Mouse (Mus musculus): ENCODE measurements around the gene Sobp.

The Sobp gene

DNA sequence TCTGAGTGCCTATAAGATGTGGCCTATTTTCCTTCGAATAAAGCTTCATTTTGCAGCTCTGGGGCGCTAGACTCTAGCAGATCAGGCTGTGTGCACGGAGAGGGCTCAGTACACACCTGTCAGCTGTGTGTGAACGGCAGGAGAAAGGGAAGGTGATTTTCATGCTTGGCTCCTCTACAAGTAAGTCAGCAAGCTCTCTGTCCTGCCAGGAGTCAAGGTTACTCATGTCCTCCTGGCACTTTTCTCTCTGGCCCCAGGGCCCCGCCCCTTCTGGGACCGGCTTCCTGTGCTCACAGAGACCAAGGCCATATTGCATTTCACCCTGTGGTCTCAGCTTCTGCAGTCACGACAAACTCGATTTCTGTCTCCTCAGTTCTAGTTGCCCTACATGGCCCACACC lies 138.8 kb downstream of the Sobp start:
- DNase-seq (ENCODE audit: low spot score in 2 of 2), result no peak

DNA sequence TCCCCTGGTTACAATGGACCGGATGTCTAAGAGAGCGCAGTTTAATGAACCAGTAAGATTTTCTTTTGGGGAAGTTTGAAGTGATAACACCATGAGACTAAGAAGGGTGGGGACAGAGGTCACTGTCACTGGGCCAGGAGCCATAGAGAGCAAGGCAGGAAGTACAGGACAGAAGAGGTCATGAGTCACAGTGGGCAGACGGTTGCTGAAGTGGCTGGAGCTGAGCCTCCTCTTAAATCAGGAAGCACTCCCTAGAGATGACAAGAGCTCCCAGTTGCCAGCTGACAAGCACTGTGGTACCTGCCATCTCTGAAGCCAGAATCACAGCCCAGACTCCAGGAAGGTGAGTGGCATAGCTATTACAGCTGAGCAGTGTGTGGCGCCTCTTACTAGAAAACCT lies 139.5 kb downstream of the Sobp start:
- no peak for DNase-seq (ENCODE audit: low spot score in 2 of 2)

DNA sequence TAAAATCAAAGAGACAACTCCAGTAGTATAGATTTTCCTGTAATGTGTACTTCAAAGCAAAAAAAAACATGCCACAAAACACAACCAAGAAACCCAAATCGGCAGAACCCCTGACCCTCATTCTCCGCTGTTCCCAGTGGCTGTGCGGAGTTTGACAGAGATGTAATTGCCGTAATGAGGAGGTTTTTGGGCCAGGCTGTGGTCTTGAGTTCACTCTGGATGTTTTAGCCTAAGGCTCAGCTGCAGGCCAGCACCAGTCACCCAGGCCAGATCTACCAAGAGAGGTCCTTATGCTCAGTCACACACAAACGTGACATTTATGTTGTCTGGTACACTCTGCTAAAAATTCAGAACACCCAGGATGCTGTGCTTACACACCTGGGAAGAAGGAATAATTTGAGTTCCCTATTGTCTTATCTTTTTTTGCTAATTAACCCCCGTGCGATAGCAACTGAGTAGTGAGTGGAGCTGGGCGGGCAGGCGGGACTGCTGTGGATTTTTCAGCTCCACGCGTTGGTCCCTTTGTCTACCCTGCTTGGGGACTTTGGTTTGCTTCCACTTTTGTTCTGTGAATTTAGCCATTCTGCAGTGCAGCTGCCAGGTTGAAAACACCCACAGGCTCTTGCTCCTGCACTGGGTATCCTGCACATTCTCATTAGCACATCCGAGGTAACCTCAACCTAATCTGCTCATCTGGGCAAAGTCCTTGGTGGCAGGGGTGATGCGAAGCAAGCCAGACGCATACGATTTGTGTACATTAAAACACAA lies 140.7 kb downstream of the Sobp start:
- no peak for DNase-seq (ENCODE audit: low spot score in 2 of 2)

DNA sequence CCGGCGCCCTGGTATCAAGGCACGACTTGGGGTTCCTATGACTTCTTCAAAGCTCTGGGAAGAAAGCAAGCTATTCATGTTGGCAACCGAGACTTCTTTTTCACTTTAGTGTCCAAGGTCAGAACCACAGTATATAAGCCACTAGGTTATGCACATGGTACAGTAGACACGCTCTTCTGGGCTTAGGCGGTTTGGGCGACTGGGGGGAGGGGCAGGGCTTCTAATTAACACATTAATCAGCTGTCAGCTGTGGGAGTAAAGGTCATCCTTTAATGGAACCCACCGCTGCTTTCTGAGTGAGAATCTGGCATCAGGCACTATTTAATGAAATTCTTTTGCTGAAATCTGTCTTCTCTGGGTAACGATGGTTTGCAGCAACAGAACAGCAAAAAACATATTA lies 147.3 kb downstream of the Sobp start:
- no peak for DNase-seq (ENCODE audit: low spot score in 2 of 2)

DNA sequence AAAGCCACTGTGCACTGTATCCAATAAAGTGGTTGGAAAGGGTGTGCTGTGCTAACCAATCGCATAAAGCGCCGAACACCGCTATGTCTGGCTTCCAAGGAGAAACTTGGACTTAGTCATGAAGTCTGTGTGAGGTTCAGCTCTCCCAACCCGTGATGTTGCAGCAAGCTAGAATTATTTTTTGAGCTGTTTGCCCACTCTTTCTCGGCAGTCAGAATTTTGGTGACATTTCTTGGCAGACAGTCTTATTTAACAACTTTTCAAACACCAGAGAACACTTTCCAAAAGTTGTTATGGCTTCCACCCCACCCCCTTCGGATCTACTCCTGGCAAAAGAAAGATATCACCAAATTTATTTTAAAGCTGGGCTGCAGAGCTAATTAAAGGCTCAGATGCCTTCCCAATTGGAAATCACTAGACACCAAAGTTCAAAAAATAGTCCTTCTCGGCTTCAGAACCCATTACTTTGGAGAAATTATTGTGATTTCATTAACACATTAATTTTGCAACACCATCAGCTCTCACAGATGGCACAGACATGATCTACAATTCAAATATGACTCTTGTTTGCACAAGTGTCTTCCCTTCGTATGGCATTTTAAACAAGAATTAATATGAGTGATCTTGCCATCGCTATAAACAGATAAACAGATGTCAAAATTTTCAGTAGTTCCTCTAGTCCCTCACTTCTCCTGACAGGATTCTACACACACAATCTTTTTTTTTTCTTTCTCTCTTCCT lies 150.7 kb downstream of the Sobp start:
- DNase-seq (ENCODE audit: low spot score in 2 of 2), result peak; percentile 50 to 75

DNA sequence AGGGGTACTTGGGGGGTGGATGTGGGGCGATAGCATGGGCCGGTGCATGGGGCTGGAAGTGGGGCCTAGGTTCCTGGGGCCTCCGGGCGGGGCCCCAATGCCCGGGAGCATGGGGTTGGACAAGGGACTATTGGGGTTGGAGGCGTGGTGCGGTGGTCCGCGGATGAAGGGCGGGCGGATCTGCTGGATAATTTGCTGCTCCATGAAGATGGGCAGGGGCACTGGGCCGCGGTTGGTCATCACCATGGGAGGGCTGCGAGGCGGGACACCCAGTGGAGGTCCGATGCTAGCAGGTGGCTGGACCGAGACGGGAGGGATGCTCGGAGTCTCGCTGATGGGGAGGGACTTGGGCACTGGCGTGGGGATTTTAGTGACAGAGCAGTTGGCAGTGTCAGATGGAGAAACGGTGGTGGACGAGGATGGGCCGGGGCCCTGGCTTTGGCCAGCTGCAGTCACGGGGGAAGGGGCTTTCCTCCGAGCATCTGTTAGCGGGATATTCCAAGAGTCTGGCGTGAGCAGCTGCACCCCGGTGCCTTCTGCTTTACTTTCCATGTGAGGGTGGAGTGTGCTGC lies 152.1 kb downstream of the Sobp start:
- peak in 1 of 2 experiments; percentile 56 for DNase-seq (ENCODE audit: low spot score in 2 of 2)

DNA sequence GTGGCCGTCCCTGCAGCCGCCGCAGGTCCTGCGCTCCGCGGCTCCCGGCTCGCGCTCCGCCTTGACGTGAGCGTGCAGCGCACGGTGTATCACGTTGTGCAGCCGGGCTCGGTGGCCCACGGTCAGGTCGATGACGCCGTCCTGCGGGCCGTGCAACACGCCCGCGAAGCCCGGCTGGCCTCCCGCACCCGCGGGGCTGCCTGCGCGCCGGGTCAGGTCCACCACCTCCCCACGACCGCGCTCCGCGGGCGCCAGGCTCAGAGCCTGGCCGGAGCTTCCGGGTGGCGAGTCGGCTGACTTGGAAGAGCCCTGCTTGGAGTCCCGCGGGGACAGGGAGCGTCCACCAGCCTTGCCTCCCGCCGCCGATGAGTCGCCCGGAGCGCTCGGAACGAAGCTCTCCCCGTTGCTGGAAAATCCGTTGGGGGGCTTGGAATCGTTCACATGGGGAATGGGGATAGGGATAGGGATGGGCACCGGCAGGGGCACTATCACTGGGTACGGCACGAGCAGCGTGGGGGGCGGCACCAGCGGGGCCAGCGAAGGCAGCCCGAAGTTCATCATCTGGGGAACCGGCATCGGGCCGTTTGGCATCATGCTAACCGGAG lies 152.7 kb downstream of the Sobp start:
- no peak for DNase-seq (ENCODE audit: low spot score in 2 of 2)

DNA sequence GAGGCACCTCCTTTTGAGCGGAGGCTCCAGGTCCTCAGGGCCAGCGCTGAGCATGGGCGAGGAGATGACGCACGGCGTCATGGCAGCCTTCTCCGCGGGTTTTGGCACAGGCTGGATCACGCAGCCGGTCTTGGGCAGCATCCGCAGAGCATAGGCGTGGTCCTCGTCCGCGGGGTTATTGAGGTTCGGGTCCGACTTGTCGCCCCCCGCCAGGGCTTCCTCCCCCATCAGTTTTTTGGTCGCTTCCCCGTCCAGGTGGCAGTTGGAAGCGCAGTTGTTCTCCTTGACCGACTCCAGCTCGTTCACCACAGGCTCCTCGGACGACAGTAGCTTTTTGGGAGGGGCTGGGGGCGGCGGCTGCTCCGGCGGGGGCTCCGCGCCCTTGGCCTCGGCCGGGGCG lies 153.3 kb downstream of the Sobp start:
- no peak for DNase-seq (ENCODE audit: low spot score in 2 of 2)

DNA sequence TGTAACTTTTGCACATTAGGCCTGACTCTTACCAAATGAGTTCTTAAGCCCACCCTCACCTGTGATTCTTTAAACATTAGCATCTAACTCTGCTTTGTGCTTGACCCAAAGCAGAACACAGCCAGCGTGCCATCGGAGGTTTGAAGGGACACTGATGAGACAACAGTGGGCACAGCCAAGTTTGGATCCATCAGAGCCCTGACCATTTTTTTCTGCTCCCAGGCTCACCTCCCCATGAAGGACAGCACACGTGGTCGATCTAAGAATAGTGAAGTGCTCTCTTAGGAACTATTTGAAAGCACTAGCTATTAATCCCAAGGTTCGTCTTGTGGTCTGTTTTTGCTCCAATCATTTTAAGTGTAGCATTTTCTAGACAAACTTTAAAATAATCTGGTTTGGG lies 159.5 kb downstream of the Sobp start:
- DNase-seq (ENCODE audit: low spot score in 2 of 2), result no peak

DNA sequence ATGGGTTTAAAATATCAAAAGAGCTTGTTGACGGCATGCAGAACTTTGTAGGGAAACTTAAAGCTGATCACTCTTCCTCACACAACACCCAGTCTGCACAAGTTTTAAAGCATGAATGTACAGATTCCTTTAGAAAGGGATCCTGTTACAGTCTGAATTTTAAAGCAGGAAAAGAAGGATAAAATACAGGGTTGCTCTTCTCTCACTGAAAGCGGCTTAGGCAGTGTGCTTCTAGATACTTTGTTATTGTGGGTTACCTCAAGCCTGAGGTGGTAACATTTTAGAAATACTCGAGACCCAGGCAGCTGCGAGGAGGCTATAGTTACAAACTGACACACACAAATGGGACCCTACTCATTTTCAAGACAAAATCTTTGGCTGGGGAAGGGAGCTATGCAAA lies 160.0 kb downstream of the Sobp start:
- no peak for DNase-seq (ENCODE audit: low spot score in 2 of 2)

DNA sequence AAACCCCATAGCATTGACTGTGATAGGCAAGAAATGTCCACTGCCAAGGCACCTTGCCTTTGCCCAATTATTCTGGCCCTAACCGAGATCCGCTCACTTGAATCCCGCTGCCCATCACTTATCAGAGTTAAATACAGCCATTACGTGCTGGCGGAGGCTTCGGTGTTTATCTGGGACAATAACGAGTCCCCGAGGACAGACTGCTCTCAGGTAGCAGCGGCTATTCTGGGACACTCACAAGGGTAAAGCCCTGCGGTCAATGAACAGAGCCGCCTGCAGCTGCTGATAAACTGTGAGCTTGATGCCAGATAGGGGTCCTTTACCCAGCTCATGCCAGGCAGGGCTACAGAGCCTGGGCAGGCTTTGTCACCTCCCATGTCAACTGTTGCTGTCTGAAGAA lies 166.2 kb downstream of the Sobp start:
- no peak for DNase-seq (ENCODE audit: low spot score in 2 of 2)

DNA sequence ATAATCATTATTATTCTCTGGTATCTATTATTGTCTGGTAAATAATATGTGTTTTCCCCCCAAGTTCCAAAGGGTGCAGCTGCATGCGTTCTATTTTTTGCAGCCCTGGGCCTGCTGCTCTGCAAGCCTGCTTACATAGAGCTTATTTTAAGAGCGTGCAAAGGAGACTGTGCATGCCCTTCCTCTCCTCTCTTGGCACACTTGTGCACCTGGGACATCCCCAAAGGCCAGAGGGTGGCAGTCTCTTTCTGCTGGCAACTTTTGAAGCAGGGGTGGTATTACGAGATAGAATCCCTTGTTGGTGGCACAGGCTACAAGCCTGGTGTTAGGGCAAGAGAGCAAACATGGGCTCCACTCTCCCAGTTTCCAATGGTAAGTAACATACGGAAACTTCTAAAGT lies 167.8 kb downstream of the Sobp start:
- no peak for DNase-seq (ENCODE audit: low spot score in 2 of 2)

DNA sequence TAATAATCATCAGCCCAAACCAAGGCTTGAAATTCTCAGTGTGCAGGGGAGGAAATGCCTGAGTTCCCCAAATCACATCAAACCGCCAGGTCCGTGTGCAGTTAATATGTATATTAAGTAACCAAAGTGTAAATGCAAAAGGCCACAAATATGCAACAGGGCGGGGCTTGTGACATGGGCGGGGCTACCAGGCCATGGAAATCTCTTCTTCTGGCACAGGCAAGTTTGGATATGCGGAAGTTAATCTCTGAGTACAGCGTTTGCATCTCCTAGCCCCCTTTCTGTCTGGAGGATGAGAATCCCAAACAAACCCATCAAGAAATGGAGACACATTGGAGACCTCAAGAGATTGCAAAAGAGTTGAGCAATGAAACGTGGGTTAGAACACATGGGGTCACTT lies 168.7 kb downstream of the Sobp start:
- DNase-seq (ENCODE audit: low spot score in 2 of 2), result no peak

DNA sequence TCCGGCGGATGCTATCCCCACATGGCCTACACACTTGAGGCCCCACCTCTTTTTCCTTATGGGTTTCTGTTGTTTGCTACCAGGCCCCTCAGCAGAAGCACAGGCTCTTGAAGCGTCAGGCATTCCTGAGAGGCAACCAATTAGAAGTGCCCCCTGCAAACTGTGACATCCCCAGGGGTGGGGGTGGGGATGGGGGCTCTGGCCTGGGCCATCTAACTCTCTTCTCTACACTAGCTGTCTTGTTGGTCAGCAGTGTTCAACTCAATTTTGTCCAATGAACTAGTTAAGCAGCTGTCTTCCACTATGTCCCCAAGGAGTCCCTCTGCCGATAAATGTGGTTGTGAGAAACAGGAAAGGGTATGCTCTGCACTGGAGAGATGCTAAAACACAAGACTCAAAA lies 169.3 kb downstream of the Sobp start:
- no peak for DNase-seq (ENCODE audit: low spot score in 2 of 2)

DNA sequence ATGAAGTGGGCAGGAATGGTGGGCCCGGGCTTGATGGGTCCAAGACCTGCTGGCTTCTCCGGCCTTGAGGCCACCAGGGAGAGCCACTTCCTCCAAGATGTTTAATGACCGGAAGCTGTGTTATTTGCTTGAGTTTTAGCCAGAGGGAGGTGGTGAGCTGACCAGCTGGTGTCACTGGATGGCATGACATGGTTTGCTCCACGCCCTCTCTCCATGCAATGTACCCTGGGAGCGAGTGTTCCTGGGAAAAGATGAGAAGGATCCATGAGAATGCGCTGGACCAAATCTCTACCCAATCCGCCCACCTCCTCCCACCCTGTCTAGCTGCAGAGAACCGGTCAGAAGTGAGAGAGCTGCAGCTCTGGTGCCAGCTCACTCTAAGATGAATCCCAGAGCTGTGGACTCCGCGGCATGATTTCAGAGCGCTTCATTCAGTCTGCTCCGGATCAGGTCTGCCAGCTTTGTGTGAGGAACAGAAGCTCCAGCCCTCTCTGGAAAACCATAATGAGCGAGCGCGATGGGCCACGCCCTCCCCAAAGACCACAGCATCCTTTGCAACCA lies 170.1 kb downstream of the Sobp start:
- DNase-seq (ENCODE audit: low spot score in 2 of 2), result no peak

DNA sequence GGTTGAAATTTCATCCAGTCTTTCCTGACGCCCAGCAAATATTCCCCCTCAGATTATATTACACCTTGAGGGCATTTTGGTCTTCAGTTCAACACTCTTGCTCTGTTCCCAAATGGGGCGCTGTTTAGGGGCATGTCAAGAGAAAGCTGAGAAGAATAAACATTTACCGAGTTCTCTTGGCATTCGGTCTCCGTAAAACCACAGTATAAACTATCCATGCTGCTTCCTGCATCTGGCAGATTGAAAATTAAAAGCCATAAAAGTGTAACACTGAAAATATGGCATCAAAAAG lies 170.9 kb downstream of the Sobp start:
- no peak for DNase-seq (ENCODE audit: low spot score in 2 of 2)

DNA sequence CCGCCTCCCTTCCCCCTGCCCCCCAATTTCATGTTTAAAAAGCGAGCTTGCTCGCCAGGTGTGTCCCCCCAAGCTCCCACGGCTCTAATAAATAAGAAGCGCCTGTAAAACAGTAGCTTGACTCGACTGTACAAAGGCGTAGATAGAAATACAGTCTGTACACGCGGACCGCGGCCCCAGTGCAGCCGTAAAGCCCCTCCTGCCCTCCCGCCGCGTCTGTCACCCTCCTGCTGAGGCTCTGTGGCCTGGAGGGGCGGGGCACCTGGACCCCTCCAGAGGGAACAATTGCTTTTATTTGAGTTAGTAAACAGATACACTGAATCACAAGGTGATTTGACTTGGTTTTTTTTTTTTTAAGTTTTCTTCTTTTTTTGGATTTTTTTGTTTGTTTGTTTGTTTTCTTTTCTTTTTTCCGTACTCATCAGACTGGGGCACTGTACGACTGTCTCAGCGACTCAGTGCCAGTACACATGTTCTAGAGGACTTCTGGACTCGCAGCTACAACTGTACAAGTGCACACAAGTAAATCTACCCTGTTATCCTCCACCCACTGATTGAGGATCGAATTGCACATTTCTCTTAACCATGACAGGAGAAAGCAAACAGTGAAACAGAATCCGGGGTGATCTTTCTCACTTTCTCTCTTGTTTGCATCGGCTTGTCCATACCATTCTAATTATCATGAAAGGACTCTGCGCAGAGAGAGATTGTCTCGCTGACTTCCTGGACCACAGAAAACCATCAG lies 171.4 kb downstream of the Sobp start:
- no peak for DNase-seq (ENCODE audit: low spot score in 2 of 2)

DNA sequence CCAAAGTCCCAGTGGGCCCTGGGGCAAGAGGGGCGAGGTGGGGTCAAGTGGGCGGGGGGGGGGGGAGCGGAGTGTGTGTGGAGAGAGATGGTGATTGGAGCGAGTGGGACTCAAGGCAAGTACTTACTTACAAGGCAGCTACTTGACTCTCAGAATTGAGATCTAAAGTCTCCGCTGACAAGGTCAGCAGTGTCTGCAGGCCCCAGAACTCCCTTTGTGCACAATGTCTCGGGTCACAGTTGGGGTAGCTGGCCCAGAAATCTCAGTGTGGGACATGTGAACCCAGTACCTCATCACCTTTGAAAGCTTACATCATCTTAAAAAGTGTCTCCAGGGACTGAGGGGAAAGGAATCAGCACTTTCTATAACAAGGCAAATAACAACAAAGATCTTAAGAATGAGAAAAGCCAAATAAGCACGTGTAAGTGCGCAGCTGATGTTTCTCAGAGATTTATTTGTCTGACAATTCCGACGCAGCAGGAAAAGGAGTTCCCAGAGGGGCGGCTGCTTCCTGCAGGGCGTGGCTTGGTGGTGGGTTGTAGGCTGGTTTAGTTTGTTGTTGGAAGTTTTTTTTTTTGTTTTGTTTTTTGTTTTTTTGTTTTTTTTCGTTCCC lies 172.2 kb downstream of the Sobp start:
- DNase-seq (ENCODE audit: low spot score in 2 of 2), result no peak

DNA sequence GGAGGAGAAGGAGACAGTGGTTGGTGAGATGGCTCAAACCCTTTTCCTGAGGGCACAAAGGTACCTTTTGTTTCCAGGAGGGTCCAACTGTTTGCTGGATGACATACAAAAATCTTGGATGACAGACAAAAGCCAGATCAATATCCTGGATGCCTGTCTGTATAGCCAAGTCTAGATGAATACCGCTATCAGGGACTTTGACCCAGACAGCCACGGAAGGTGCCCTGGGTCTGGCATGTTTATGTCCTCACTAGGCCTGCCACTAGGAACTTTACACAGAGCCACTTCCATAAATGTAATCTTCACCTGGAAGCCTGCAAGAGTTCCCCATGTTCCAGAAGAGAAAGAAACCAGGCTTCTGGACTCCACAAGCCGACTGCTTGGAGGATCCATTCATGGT lies 172.9 kb downstream of the Sobp start:
- DNase-seq (ENCODE audit: low spot score in 2 of 2), result no peak

DNA sequence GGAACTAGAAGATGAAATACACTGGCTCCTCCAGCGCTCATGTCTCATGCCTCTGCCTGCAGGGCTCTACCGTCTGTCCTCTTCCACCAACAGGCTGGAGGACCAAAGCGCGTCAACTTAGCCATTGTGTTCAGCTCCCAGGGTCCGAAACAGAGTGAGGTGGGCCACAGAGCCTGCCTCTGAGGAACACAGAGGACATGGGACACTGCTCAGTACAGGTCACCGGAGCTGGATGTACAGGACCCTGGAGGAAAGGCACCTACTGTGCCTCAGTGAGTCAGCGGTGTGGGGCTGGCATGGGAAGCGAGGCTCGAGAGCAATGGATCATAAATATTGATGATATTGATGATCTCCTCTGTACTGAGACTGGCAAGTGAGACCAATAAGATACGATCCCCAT lies 175.0 kb downstream of the Sobp start:
- no peak for DNase-seq (ENCODE audit: low spot score in 2 of 2)

DNA sequence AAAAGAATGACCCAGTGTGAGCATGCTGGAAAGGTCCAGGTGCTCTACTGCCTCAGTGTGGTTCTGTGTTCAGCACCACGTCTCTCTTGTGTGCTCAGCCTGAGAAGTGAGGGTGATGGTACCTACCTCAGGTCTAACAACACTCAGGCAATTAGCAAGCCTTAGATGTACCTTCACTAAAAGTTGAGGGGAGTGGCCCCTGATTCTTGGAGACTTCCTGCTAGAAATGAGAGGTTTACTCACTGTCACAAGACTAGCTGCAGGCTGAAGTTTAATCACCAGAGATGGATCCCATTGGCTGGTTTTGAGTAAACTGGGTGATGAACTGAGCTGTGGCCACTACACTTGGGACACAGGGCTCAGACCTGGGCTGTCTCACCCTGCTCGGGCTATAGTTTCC lies 177.1 kb downstream of the Sobp start:
- DNase-seq (ENCODE audit: low spot score in 2 of 2), result no peak

DNA sequence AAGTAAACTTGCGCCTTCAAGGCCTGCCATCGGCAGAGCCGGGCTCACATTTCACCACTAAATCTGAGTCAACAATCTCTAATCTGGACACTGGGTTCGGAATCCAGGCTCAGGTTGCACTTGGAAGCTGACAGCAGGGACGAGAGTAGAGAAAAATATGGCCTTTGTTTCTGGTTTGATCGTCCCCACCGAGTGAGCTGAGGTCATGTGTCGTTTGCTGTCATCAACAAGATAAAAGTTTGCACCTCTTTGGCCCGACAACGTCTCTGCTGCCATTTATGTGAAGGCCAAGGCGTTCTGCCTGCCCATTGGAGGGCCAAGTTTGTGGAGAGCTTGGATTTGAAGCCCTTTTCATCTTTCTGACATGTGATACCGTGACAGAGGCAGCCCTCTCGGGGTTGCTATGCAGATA lies 178.8 kb downstream of the Sobp start:
- DNase-seq (ENCODE audit: low spot score in 2 of 2), result no peak
